Mouse (Mus musculus) midbrain, embryonic 15.5 days (tissue): ENCODE measurements around the gene Nploc4. TPM values are rescaled to one million over a fixed set of nuclear protein-coding genes. Genes with fewer than 3 reads are reported as not detected.

ENCODE experiments used
- ATAC-seq: fragments of 200-750 bp; cut with Nextera tagmentation; replicated peaks from 2 replicates; pipeline ENCODE4 v1.8.0; 2017; ENCODE audit warnings: moderate TSS enrichment
- H3K27ac ChIP-seq: fragments of 300-500 bp; sonication (generic); 2 replicates; pipeline ENCODE4 v1.5.1; 2015; ENCODE audit warnings: mild to moderate bottlenecking, inconsistent platforms
- H3K27me3 ChIP-seq: fragments of 300-500 bp; sonication (generic); replicated peaks from 2 replicates; pipeline ENCODE4 v1.6.1; 2015; ENCODE audit warnings: inconsistent platforms
- H3K36me3 ChIP-seq: fragments of 300-500 bp; sonication (generic); replicated peaks from 2 replicates; pipeline ENCODE4 v1.6.1; 2015; ENCODE audit warnings: inconsistent platforms
- H3K4me1 ChIP-seq: fragments of 300-500 bp; sonication (generic); 2 replicates; pipeline ENCODE4 v1.6.1; 2015; ENCODE audit warnings: inconsistent platforms
- H3K4me2 ChIP-seq: fragments of 300-500 bp; sonication (generic); 2 replicates; pipeline ENCODE4 v1.6.1; 2015; ENCODE audit warnings: inconsistent platforms, mild to moderate bottlenecking, moderate library complexity
- H3K4me3 ChIP-seq: fragments of 300-500 bp; sonication (generic); 2 replicates; pipeline ENCODE4 v1.5.1; 2015; ENCODE audit warnings: mild to moderate bottlenecking, inconsistent platforms
- H3K9ac ChIP-seq: fragments of 300-500 bp; sonication (generic); 2 replicates; pipeline ENCODE4 v1.6.1; 2015; ENCODE audit warnings: mild to moderate bottlenecking, inconsistent platforms
- H3K9me3 ChIP-seq: fragments of 300-500 bp; sonication (generic); 2 replicates; pipeline ENCODE4 v1.6.1; 2016; ENCODE audit warnings: inconsistent platforms
- WGBS: fragments of 180-500 bp; shearing (Covaris S2); methylation state at CpG from one replicate; pipeline ENCODE4 v1.1.7; 2015; ENCODE audit warnings: mixed read lengths; 5-methylcytosine and 5-hydroxymethylcytosine counted together
- polyA plus RNA-seq: library from polyadenylated mRNA; unstranded; fragments of >200 nt; fragmentation: Nextera tagmentation; extraction: Ambion mirVana; gene quantifications from 2 replicates; pipeline ENCODE4 v1.2.1, GENCODE M21; 2015

Gene Nploc4
- polyA plus RNA-seq, 1 experiment from 2014 or later, result 34.2 TPM

DNA sequence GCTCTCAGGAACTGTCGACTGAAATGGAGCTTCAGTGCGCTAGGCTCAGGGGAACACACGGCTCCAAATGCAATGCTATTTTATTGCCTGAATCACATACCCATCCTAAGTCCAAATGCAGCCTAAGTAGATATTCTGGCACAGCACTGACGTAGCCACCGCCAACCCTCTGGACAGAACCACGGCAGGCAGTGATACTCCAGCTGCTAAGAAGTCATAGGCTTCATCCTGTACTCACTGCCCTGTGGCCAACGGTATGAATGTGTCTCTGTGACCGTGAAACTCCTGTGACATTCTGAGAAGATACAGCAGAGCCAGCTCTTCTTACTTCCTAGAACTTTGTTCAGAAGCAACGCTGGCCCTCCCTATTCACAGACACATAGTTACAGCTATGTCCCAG lies 48.9 kb downstream of the Nploc4 start:
- Histone ChIP-seq H3K4me1 (no peaks in the 10 kb centered on the region), H3K36me3 (peaks cover 41% of the 10 kb centered on the region), H3K9me3 (no peaks in the 10 kb centered on the region), H3K27me3 (no peaks in the 10 kb centered on the region), H3K4me2 (no peak overlapping the region), H3K9ac (no peak overlapping the region), H3K27ac (no peak overlapping the region), H3K4me3 (no peak overlapping the region)
- ATAC-seq, result no peak
- WGBS, result 94% methylated on average over 9 of the region's 9 CpGs

DNA sequence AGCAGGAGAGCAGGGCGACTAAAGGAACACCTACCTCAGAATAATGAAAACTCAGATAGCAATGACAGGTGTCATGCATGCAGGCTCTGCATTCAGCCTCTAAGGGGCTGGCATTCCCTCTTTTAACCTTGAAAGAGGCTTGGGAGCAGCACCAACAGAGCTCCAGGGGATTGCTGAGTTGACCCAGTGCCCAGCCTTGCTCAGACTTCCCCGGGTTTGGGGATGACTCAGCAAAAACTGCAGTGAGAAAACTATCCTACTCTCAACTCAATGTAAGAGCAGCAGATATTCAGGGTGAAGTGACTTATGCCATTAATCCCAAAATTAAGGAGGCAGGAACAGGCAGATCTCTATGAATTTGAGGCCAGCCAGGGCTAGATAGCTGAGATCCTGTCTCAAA lies 50.4 kb downstream of the Nploc4 start:
- no peaks in the 10 kb centered on the region for H3K27me3 ChIP-seq
- no peak for ATAC-seq
- no peak overlapping the region for H3K4me2 ChIP-seq
- no peak overlapping the region for H3K27ac ChIP-seq
- WGBS, result 77% methylated on average over 2 of the region's 2 CpGs
- H3K9ac ChIP-seq, result no peak overlapping the region
- no peaks in the 10 kb centered on the region for H3K9me3 ChIP-seq
- H3K4me1 ChIP-seq, result no peaks in the 10 kb centered on the region
- H3K36me3 ChIP-seq, result peaks cover 37% of the 10 kb centered on the region
- no peak overlapping the region for H3K4me3 ChIP-seq

- ATAC-seq, result no peak
- Histone ChIP-seq H3K4me3 (no peak overlapping the region), H3K27me3 (no peaks in the 10 kb centered on the region), H3K36me3 (peaks cover 43% of the 10 kb centered on the region), H3K9me3 (no peaks in the 10 kb centered on the region), H3K27ac (no peak overlapping the region), H3K4me1 (no peaks in the 10 kb centered on the region), H3K4me2 (no peak overlapping the region), H3K9ac (no peak overlapping the region)
- 93% methylated on average over 6 of the region's 6 CpGs for WGBS
Measured at GRCm38 (mm10) chr11:120386632-120387031, 50.9 kb downstream of the Nploc4 start.

GRCm38 (mm10) chr11:120382509-120382908 lies 55.0 kb downstream of the Nploc4 start:
- no peak overlapping the region for H3K9ac ChIP-seq
- H3K27me3 ChIP-seq, result no peaks in the 10 kb centered on the region
- no peak for ATAC-seq
- H3K9me3 ChIP-seq, result no peaks in the 10 kb centered on the region
- H3K4me1 ChIP-seq, result peaks cover 11% of the 10 kb centered on the region
- WGBS, result 93% methylated on average over 9 of the region's 9 CpGs
- H3K4me2 ChIP-seq, result no peak overlapping the region
- no peak overlapping the region for H3K4me3 ChIP-seq
- H3K27ac ChIP-seq, result no peak overlapping the region
- peaks cover 44% of the 10 kb centered on the region for H3K36me3 ChIP-seq

DNA sequence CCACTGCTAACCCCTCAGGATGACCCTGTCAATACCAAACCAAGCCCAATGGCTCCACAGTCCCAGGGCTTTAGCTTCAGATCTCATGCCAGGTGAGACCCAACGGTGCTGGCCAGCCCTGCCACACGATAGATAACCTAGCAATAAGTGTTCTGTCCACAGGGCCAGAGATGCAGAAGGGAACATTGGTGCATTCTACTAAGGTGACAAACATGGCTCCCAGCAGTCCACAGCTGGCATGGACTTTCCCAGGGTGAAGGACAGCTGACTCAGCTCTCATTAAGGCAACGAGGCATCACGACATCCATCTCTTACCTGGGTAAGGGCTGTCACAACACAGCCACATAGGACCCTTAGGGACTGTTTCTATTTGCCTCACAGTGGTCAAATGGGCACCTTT lies 56.4 kb downstream of the Nploc4 start:
- H3K4me3 ChIP-seq, result no peak overlapping the region
- ATAC-seq, result no peak
- no peak overlapping the region for H3K4me2 ChIP-seq
- H3K9me3 ChIP-seq, result no peaks in the 10 kb centered on the region
- H3K4me1 ChIP-seq, result peaks cover 25% of the 10 kb centered on the region
- 92% methylated on average over 4 of the region's 4 CpGs for WGBS
- H3K36me3 ChIP-seq, result peaks cover 38% of the 10 kb centered on the region
- no peaks in the 10 kb centered on the region for H3K27me3 ChIP-seq
- H3K9ac ChIP-seq, result no peak overlapping the region
- H3K27ac ChIP-seq, result no peak overlapping the region

- no peaks in the 10 kb centered on the region for H3K9me3 ChIP-seq
- no peak for ATAC-seq
- peaks cover 35% of the 10 kb centered on the region for H3K36me3 ChIP-seq
- no peak overlapping the region for H3K27ac ChIP-seq
- peaks cover 26% of the 10 kb centered on the region for H3K4me1 ChIP-seq
- H3K4me3 ChIP-seq, result no peak overlapping the region
- no peak overlapping the region for H3K9ac ChIP-seq
- no peak overlapping the region for H3K4me2 ChIP-seq
- H3K27me3 ChIP-seq, result no peaks in the 10 kb centered on the region
- 95% methylated on average over 3 of the region's 3 CpGs for WGBS
Measured at GRCm38 (mm10) chr11:120380271-120380670, 57.2 kb downstream of the Nploc4 start.

GRCm38 (mm10) chr11:120378611-120379540 lies 58.6 kb downstream of the Nploc4 start, which contains the start of gene Faap100:
Gene Faap100, minus strand, starts transcription at chr11:120378764.
- peaks cover 43% of the 10 kb centered on the region for H3K36me3 ChIP-seq
- WGBS, result 10% methylated on average over 54 of the region's 54 CpGs

DNA sequence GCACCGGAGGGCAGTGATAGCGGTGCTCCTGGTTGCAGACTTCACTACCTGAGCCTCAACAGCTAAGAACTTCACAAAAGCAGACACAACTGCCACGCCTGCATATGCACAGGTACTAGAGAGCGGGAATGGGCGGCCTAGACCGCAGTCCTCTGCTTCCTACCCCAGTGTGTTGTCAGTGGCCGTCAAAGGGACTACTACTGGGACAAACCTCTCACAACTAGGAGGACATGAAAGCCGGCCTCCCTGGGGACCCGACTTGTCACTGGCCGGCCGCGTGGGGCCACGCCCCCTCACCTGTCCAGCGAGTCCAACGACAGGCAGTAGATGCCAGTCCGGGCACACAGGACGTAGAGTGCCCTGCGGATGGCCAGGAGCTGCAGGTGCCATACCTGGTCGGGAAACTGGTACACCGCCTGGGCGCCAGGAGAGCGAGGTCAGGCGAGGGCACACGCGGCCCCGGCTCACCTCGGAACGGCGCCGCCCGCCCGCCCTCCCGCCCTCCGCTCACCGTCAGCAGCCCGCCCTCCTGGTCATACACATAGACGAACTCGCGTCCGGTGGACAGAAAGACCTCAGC lies 59.4 kb downstream of the Nploc4 start:
- peak; percentile 57 for ATAC-seq
- no peaks in the 10 kb centered on the region for H3K9me3 ChIP-seq
- 2% methylated on average over 40 of the region's 40 CpGs for WGBS
- peak overlapping the region; percentile 82 for H3K27ac ChIP-seq
- no peaks in the 10 kb centered on the region for H3K27me3 ChIP-seq
- H3K9ac ChIP-seq, result peak overlapping the region; percentile 77
- peaks cover 26% of the 10 kb centered on the region for H3K4me1 ChIP-seq
- H3K4me2 ChIP-seq, result peak overlapping the region; percentile 76
- peak overlapping the region; percentile 81 for H3K4me3 ChIP-seq
- H3K36me3 ChIP-seq, result peaks cover 48% of the 10 kb centered on the region

More at GRCm38 (mm10) chr11:120378611-120379540, 58.6 kb downstream of the Nploc4 start, which contains the start of gene Faap100:
- no peaks in the 10 kb centered on the region for H3K9me3 ChIP-seq
- peak within 1 kb of the TSS; percentile 81 for H3K4me3 ChIP-seq
- no peaks in the 10 kb centered on the region for H3K27me3 ChIP-seq
- H3K9ac ChIP-seq, result peak within 1 kb of the TSS; percentile 77
- peak within 1 kb of the TSS; percentile 76 for H3K4me2 ChIP-seq
- H3K4me1 ChIP-seq, result peaks cover 26% of the 10 kb centered on the region
- peak; percentile 88 for ATAC-seq
- H3K27ac ChIP-seq, result peak within 1 kb of the TSS; percentile 82

GRCm38 (mm10) chr11:120377337-120377736 lies 60.2 kb downstream of the Nploc4 start:
- Histone ChIP-seq H3K36me3 (peaks cover 46% of the 10 kb centered on the region), H3K4me2 (peak overlapping the region; percentile 76), H3K27ac (peak overlapping the region; percentile 82), H3K27me3 (no peaks in the 10 kb centered on the region), H3K4me1 (peaks cover 26% of the 10 kb centered on the region), H3K9me3 (no peaks in the 10 kb centered on the region), H3K4me3 (peak overlapping the region; percentile 81), H3K9ac (peak overlapping the region; percentile 77)
- ATAC-seq, result no peak
- 68% methylated on average over 10 of the region's 10 CpGs for WGBS

DNA sequence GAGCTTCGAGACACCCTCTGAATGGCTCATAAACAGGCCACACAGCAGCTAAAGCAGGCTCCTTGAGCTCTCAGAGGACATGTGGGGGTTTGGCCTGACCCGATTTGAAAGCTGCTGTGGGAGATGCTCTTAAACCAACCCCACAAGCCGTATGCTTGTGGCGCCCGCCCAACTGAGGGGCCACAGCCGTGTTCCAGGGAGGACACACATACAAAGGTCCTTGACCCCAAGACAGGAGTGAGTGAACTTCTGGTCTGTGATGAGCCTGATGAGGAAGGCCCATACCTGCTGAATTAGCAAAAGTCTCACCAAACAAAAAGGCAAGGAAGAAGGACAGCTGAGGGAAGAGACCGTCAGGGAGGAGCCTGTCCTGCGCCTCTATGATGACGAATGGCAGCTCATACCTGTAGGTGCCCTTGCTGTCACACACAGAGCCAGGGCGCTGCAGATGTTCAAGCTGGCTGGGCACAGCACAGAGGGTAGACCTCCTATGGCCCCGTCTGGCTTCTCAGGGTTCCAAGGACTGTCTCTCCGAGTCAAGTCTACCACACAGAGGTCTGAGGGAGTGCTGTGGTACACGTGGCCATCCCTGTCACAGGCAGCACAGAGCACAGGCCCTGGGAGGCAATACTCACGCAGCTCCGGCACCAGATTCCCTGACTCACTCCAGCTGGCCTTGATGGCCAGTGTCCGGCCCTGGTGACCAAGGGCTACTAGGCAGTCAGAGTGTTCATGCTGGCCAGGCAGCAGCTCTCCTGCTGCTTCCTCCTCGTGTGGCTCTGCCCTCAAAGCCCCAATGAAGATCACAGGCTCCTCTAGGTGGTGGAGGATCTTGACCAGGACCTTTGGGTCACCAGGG lies 61.0 kb downstream of the Nploc4 start:
- peak overlapping the region; percentile 81 for H3K4me3 ChIP-seq
- WGBS, result 88% methylated on average over 17 of the region's 17 CpGs
- peaks cover 26% of the 10 kb centered on the region for H3K4me1 ChIP-seq
- ATAC-seq, result no peak
- H3K4me2 ChIP-seq, result peak overlapping the region; percentile 76
- H3K27me3 ChIP-seq, result no peaks in the 10 kb centered on the region
- 0 out of 2 replicates have a peak overlapping the region, but pooled peaks have one; percentile 77 for H3K9ac ChIP-seq
- no peaks in the 10 kb centered on the region for H3K9me3 ChIP-seq
- peaks cover 46% of the 10 kb centered on the region for H3K36me3 ChIP-seq
- H3K27ac ChIP-seq, result no peak overlapping the region

DNA sequence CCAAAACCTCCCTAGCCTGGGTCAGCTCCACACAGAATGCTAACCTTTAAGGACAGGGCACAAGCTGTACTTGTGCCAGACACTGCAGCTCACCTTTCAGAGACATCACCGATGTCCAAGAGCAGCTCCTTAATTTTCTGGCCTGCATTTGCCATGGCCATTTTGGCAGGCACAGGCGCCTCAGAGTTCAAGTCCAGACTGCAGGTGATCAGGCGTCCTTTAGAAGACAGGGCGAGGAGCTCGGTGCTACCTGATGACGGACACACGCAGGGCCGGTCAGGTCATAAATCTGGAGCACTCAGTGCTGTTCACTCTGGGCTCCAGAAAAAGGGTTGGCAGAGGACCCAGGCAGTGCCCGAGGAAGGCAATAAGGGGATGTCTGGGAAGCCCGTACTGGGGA lies 62.2 kb downstream of the Nploc4 start:
- Histone ChIP-seq H3K9me3 (no peaks in the 10 kb centered on the region), H3K4me2 (no peak overlapping the region), H3K36me3 (peaks cover 38% of the 10 kb centered on the region), H3K9ac (no peak overlapping the region), H3K27me3 (no peaks in the 10 kb centered on the region), H3K4me1 (peaks cover 26% of the 10 kb centered on the region), H3K27ac (no peak overlapping the region), H3K4me3 (no peak overlapping the region)
- 96% methylated on average over 10 of the region's 10 CpGs for WGBS
- no peak for ATAC-seq
